Mouse (Mus musculus): ENCODE results near the gene Dnase2b. TPM values are rescaled to one million over a fixed set of nuclear protein-coding genes. Genes with fewer than 3 reads are reported as not detected.

Dnase2b gene
- polyA plus RNA-seq, 1 experiment from 2014 or later, result not detected

DNA sequence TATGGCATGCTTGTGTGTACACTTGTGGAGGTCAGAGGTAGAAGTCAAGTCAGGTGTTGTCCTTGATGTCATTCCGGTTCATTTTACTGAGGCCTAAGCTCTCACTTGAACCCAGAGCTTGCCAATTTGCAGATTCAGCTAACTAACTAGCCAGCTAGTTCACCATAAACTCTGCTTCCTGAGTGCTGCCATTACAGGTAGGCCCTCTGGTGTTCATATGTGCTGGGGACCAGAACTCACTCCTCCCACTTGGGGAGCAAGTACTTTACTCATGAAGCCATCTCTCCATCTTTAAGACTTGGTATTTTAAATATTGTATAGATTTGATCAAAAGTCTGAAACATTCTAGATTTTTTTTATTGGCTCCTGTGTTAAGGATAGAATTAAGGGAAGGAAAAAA lies 58.8 kb downstream of the Dnase2b start:
- Histone ChIP-seq H3K27me3 (ENCODE audit: control insufficient read depth, insufficient read depth, low read length) (no peaks in the 10 kb centered on the region), H3K9ac (ENCODE audit: low read depth, low read length) (no peak overlapping the region), H3K9me3 (ENCODE audit: control insufficient read depth, low read length) (no peaks in the 10 kb centered on the region), H3K4me2 (replicated peaks; ENCODE audit: low read depth, low read length) (no peak overlapping the region), H3K27ac (ENCODE audit: low read depth, low read length) (no peak overlapping the region), H3K36me3 (ENCODE audit: control insufficient read depth, insufficient read depth, low read length) (no peaks in the 10 kb centered on the region), H3K4me1 (replicated peaks; ENCODE audit: control insufficient read depth, insufficient read depth, low read length) (no peaks in the 10 kb centered on the region), H3K4me3 (ENCODE audit: low read depth, low read length) (no peak overlapping the region)
- no peak for DNase-seq (ENCODE audit: low spot score)
- no peak for ATAC-seq (ENCODE audit: low FRiP score)
- 85% methylated on average over 1 of the region's 1 CpGs for WGBS

GRCm38 (mm10) chr3:146554816-146555215 lies 60.6 kb downstream of the Dnase2b start:
- no peak overlapping the region for H3K4me2 ChIP-seq (replicated peaks; ENCODE audit: low read depth, low read length)
- H3K27me3 ChIP-seq (ENCODE audit: control insufficient read depth, insufficient read depth, low read length), result no peaks in the 10 kb centered on the region
- 89% methylated on average over 7 of the region's 7 CpGs for WGBS
- H3K27ac ChIP-seq (ENCODE audit: low read depth, low read length), result no peak overlapping the region
- ATAC-seq (ENCODE audit: low FRiP score), result no peak
- no peak for DNase-seq (ENCODE audit: low spot score)
- no peak overlapping the region for H3K9ac ChIP-seq (ENCODE audit: low read depth, low read length)
- no peaks in the 10 kb centered on the region for H3K4me1 ChIP-seq (replicated peaks; ENCODE audit: control insufficient read depth, insufficient read depth, low read length)
- no peaks in the 10 kb centered on the region for H3K36me3 ChIP-seq (ENCODE audit: control insufficient read depth, insufficient read depth, low read length)
- H3K4me3 ChIP-seq (ENCODE audit: low read depth, low read length), result no peak overlapping the region
- H3K9me3 ChIP-seq (ENCODE audit: control insufficient read depth, low read length), result no peaks in the 10 kb centered on the region

GRCm38 (mm10) chr3:146543632-146544031 lies 71.8 kb downstream of the Dnase2b start:
- 17% methylated on average over 1 of the region's 1 CpGs for WGBS
- H3K27me3 ChIP-seq (ENCODE audit: control insufficient read depth, insufficient read depth, low read length), result no peaks in the 10 kb centered on the region
- ATAC-seq (ENCODE audit: low FRiP score), result no peak

GRCm38 (mm10) chr3:146540521-146541273 lies 74.7 kb downstream of the Dnase2b start:
- Histone ChIP-seq H3K9me3 (ENCODE audit: control insufficient read depth, low read length) (no peaks in the 10 kb centered on the region), H3K4me1 (replicated peaks; ENCODE audit: control insufficient read depth, insufficient read depth, low read length) (no peaks in the 10 kb centered on the region), H3K36me3 (ENCODE audit: control insufficient read depth, insufficient read depth, low read length) (no peaks in the 10 kb centered on the region), H3K9ac (ENCODE audit: low read depth, low read length) (no peak overlapping the region), H3K27me3 (ENCODE audit: control insufficient read depth, insufficient read depth, low read length) (no peaks in the 10 kb centered on the region), H3K4me3 (ENCODE audit: low read depth, low read length) (no peak overlapping the region), H3K27ac (ENCODE audit: low read depth, low read length) (no peak overlapping the region), H3K4me2 (replicated peaks; ENCODE audit: low read depth, low read length) (no peak overlapping the region)
- no peak for DNase-seq (ENCODE audit: low spot score)
- WGBS, result 82% methylated on average over 4 of the region's 4 CpGs
- ATAC-seq (ENCODE audit: low FRiP score), result no peak

More at GRCm38 (mm10) chr3:146543632-146544031, 71.8 kb downstream of the Dnase2b start:
- H3K4me1 ChIP-seq (replicated peaks; ENCODE audit: control insufficient read depth, insufficient read depth, low read length), result no peaks in the 10 kb centered on the region
- H3K4me3 ChIP-seq (ENCODE audit: low read depth, low read length), result no peak overlapping the region
- no peak for DNase-seq (ENCODE audit: low spot score)
- H3K4me2 ChIP-seq (replicated peaks; ENCODE audit: low read depth, low read length), result no peak overlapping the region
- no peak overlapping the region for H3K27ac ChIP-seq (ENCODE audit: low read depth, low read length)
- no peaks in the 10 kb centered on the region for H3K36me3 ChIP-seq (ENCODE audit: control insufficient read depth, insufficient read depth, low read length)
- H3K9ac ChIP-seq (ENCODE audit: low read depth, low read length), result no peak overlapping the region
- H3K9me3 ChIP-seq (ENCODE audit: control insufficient read depth, low read length), result no peaks in the 10 kb centered on the region

- no peaks in the 10 kb centered on the region for H3K4me1 ChIP-seq (replicated peaks; ENCODE audit: control insufficient read depth, insufficient read depth, low read length)
- 70% methylated on average over 6 of the region's 6 CpGs for WGBS
- H3K4me2 ChIP-seq (replicated peaks; ENCODE audit: low read depth, low read length), result no peak overlapping the region
- DNase-seq (ENCODE audit: low spot score) (no peak), ATAC-seq (ENCODE audit: low FRiP score) (no peak)
- H3K9ac ChIP-seq (ENCODE audit: low read depth, low read length), result no peak overlapping the region
- no peaks in the 10 kb centered on the region for H3K36me3 ChIP-seq (ENCODE audit: control insufficient read depth, insufficient read depth, low read length)
- H3K9me3 ChIP-seq (ENCODE audit: control insufficient read depth, low read length), result no peaks in the 10 kb centered on the region
- H3K27me3 ChIP-seq (ENCODE audit: control insufficient read depth, insufficient read depth, low read length), result no peaks in the 10 kb centered on the region
- no peak overlapping the region for H3K4me3 ChIP-seq (ENCODE audit: low read depth, low read length)
- H3K27ac ChIP-seq (ENCODE audit: low read depth, low read length), result no peak overlapping the region
These were observed 80.4 kb downstream of the Dnase2b start for GRCm38 (mm10) chr3:146534986-146535385.

Other genes with a start within 250 kb of the Dnase2b start
- 25.1 and 28.0 TPM in 2 replicates for gene Ssx2ip, start 211.0 kb downstream of the Dnase2b start, polyA plus RNA-seq (2014; fragmentation: Nextera tagmentation; extraction: Ambion mirVana)
- 6.7 and 8.8 TPM in 2 replicates for gene Ctbs, start 165.8 kb downstream of the Dnase2b start, polyA plus RNA-seq (2014; fragmentation: Nextera tagmentation; extraction: Ambion mirVana)
- gene Spata1, start 115.8 kb downstream of the Dnase2b start, polyA plus RNA-seq (2014; fragmentation: Nextera tagmentation; extraction: Ambion mirVana), result 6.9 and 7.4 TPM in 2 replicates
- gene Gng5, start 115.8 kb downstream of the Dnase2b start, polyA plus RNA-seq (2014; fragmentation: Nextera tagmentation; extraction: Ambion mirVana), result 1,010 and 1,042 TPM in 2 replicates
- 75.2 and 79.4 TPM in 2 replicates for gene Rpf1, start 94.2 kb downstream of the Dnase2b start, polyA plus RNA-seq (2014; fragmentation: Nextera tagmentation; extraction: Ambion mirVana)
- not detected in 2 replicates for gene Uox, start 45.2 kb downstream of the Dnase2b start, polyA plus RNA-seq (2014; fragmentation: Nextera tagmentation; extraction: Ambion mirVana)
- gene 4930503B20Rik, start 35.7 kb upstream of the Dnase2b start, polyA plus RNA-seq (2014; fragmentation: Nextera tagmentation; extraction: Ambion mirVana), result not detected in 2 replicates
- gene Samd13, start 70.0 kb upstream of the Dnase2b start, polyA plus RNA-seq (2014; fragmentation: Nextera tagmentation; extraction: Ambion mirVana), result 0.56 and 0.60 TPM in 2 replicates
- gene Prkacb, start 197.4 kb upstream of the Dnase2b start, polyA plus RNA-seq (2014; fragmentation: Nextera tagmentation; extraction: Ambion mirVana), result 64.8 and 70.8 TPM in 2 replicates
- gene Ttll7, start 236.8 kb upstream of the Dnase2b start, polyA plus RNA-seq (2014; fragmentation: Nextera tagmentation; extraction: Ambion mirVana), result 9.7 and 11.2 TPM in 2 replicates

Measured in hindbrain, embryonic 11.5 days (tissue).